Mouse (Mus musculus) ES-Bruce4 (cell line): ENCODE measurements around the gene Mgat5. TPM values are rescaled to one million over a fixed set of nuclear protein-coding genes. Genes with fewer than 3 reads are reported as not detected.

Experiments
- H3K27ac ChIP-seq: 2 replicates; pipeline ENCODE4 v1.5.1; 2012; ENCODE audit warnings: low read length, inconsistent platforms; ENCODE audit not compliant: insufficient read depth
- H3K27me3 ChIP-seq: 2 replicates; pipeline ENCODE4 v1.6.1; 2012; ENCODE audit warnings: mild to moderate bottlenecking, low read length, inconsistent platforms; ENCODE audit not compliant: control insufficient read depth, poor library complexity, insufficient read depth, severe bottlenecking
- H3K36me3 ChIP-seq: 2 replicates; pipeline ENCODE4 v1.6.1; 2012; ENCODE audit warnings: inconsistent platforms, mild to moderate bottlenecking, low read length, moderate library complexity; ENCODE audit not compliant: control insufficient read depth, poor library complexity, insufficient read depth, severe bottlenecking
- H3K4me1 ChIP-seq: one replicate; pipeline ENCODE4 v1.8.1; 2011; ENCODE audit warnings: low read length; ENCODE audit not compliant: control insufficient read depth, insufficient read depth
- H3K4me3 ChIP-seq: 2 replicates; pipeline ENCODE4 v1.5.1; 2011; ENCODE audit warnings: low read depth, mild to moderate bottlenecking, low read length
- H3K9ac ChIP-seq: 2 replicates; pipeline ENCODE4 v1.6.1; 2012; ENCODE audit warnings: low read depth, mild to moderate bottlenecking, inconsistent platforms; ENCODE audit not compliant: poor library complexity, severe bottlenecking
- H3K9me3 ChIP-seq: replicated peaks from 2 replicates; pipeline ENCODE4 v1.6.1; 2012; ENCODE audit warnings: mild to moderate bottlenecking, low read length, inconsistent platforms; ENCODE audit not compliant: control insufficient read depth, poor library complexity, insufficient read depth, severe bottlenecking
- CTCF ChIP-seq: IDR thresholded peaks from one replicate; pipeline ENCODE4 v1.8.1; 2011; ENCODE audit warnings: low read depth, low read length
- EP300 ChIP-seq: IDR thresholded peaks from 2 replicates; pipeline ENCODE4 v1.6.1; 2011; ENCODE audit warnings: low read depth, low read length; ENCODE audit not compliant: insufficient read depth
- POLR2A ChIP-seq: IDR thresholded peaks from one replicate; pipeline ENCODE4 v1.8.1; 2011; ENCODE audit warnings: low read length; ENCODE audit not compliant: insufficient read depth
- polyA plus RNA-seq: library from polyadenylated mRNA; stranded (reverse); fragments of >200 nt; gene quantifications from 2 replicates; pipeline ENCODE4 v1.2.4, GENCODE M21; 2011; ENCODE audit warnings: low read depth; ENCODE audit not compliant: missing spikeins, insufficient read depth, insufficient read length

The Mgat5 gene
- polyA plus RNA-seq, 1 experiment: 9.9 TPM

GRCm38 (mm10) chr1:127246158-127246557 lies 41.3 kb downstream of the Mgat5 start:
- Histone ChIP-seq H3K4me1 (peaks cover 6% of the 10 kb centered on the region), H3K9ac (no peak overlapping the region), H3K27me3 (no peaks in the 10 kb centered on the region), H3K27ac (no peak overlapping the region), H3K36me3 (no peaks in the 10 kb centered on the region), H3K4me3 (no peak overlapping the region), H3K9me3 (no peaks in the 10 kb centered on the region)
- TF ChIP-seq POLR2A: no peak
- no peak for TF ChIP-seq EP300
- TF ChIP-seq CTCF: no peak

- Histone ChIP-seq H3K9me3 (no peaks in the 10 kb centered on the region), H3K4me3 (no peak overlapping the region), H3K27me3 (no peaks in the 10 kb centered on the region), H3K27ac (no peak overlapping the region), H3K9ac (no peak overlapping the region), H3K4me1 (peaks cover 4% of the 10 kb centered on the region), H3K36me3 (no peaks in the 10 kb centered on the region)
- TF ChIP-seq EP300 (no peak), POLR2A (no peak), CTCF (no peak)
Measured at GRCm38 (mm10) chr1:127248433-127248832, 43.6 kb downstream of the Mgat5 start.

DNA sequence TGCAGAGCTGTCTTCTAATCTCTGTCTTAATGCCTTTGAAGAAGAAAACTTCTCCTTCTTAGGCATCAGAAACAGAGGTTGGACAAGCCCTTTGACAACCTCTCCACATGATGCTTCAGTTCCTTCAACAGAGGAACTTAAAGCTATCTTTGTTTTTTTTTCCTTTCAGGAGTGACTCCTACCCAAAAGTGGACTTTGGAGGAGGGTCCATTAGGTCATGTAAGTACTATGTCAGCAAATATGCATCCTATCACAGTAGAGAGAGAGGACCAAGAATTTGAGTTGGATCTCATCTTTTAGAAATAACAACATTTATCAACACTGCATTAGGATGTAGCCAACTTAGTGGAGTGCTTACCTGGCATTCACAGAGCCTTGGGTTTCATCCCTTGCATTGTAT lies 44.8 kb downstream of the Mgat5 start:
- no peaks in the 10 kb centered on the region for H3K4me1 ChIP-seq
- no peak overlapping the region for H3K27ac ChIP-seq
- no peak overlapping the region for H3K9ac ChIP-seq
- H3K9me3 ChIP-seq: no peaks in the 10 kb centered on the region
- H3K4me3 ChIP-seq: no peak overlapping the region
- no peaks in the 10 kb centered on the region for H3K36me3 ChIP-seq
- H3K27me3 ChIP-seq: no peaks in the 10 kb centered on the region
- no peak for TF ChIP-seq CTCF
- no peak for TF ChIP-seq EP300
- no peak for TF ChIP-seq POLR2A

GRCm38 (mm10) chr1:127250313-127250712 lies 45.5 kb downstream of the Mgat5 start:
- Histone ChIP-seq H3K27me3 (no peaks in the 10 kb centered on the region), H3K4me1 (no peaks in the 10 kb centered on the region), H3K4me3 (no peak overlapping the region), H3K9ac (no peak overlapping the region), H3K27ac (no peak overlapping the region), H3K9me3 (0 out of 2 replicates have a peak, but pooled peaks cover 2% of the 10 kb centered on the region), H3K36me3 (no peaks in the 10 kb centered on the region)
- TF ChIP-seq EP300 (no peak), CTCF (no peak), POLR2A (no peak)

- Histone ChIP-seq H3K4me1 (no peaks in the 10 kb centered on the region), H3K27me3 (no peaks in the 10 kb centered on the region), H3K9ac (no peak overlapping the region), H3K9me3 (0 out of 2 replicates have a peak, but pooled peaks cover 2% of the 10 kb centered on the region), H3K27ac (no peak overlapping the region), H3K36me3 (no peaks in the 10 kb centered on the region), H3K4me3 (no peak overlapping the region)
- TF ChIP-seq POLR2A (no peak), CTCF (no peak), EP300 (no peak)
Measured at GRCm38 (mm10) chr1:127251751-127252150, 46.9 kb downstream of the Mgat5 start.

DNA sequence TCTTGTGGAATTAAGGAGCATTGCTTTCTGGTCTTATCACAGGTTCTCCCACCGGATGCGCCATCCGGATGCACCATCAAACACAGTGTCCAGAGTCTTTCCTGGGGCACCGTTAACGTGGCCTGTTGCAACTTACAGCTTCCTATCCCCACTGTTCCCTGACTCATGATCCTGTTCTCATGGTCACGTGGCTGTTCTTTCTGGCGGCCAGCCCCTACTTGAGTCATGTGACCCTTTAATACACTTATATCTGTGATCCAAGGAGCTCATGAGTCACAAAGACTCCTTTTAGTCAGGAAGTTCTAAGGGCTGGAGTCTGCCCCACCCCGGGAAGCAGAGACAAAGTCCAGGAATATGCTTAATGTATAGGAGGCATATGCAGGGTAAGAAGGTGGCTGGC lies 52.2 kb downstream of the Mgat5 start:
- no peaks in the 10 kb centered on the region for H3K4me1 ChIP-seq
- H3K36me3 ChIP-seq: no peaks in the 10 kb centered on the region
- TF ChIP-seq POLR2A (no peak), CTCF (no peak), EP300 (no peak)
- 0 out of 2 replicates have a peak, but pooled peaks cover 2% of the 10 kb centered on the region for H3K9me3 ChIP-seq
- no peak overlapping the region for H3K4me3 ChIP-seq
- H3K27me3 ChIP-seq: no peaks in the 10 kb centered on the region
- no peak overlapping the region for H3K9ac ChIP-seq
- no peak overlapping the region for H3K27ac ChIP-seq
